Mouse (Mus musculus) thymus, postnatal 14 days (tissue): ENCODE data around the gene Ptprd.

Experiments
- DNase-seq: peaks from one replicate; pipeline ENCODE4 v3.0.0; 2021

Gene Ptprd

GRCm38 (mm10) chr4:76566006-76566405, 1645.8 kb downstream of the Ptprd start:
- no peak for DNase-seq

- no peak for DNase-seq
Observed at GRCm38 (mm10) chr4:76541769-76542168, 1670.0 kb downstream of the Ptprd start.

- DNase-seq: no peak
Observed at GRCm38 (mm10) chr4:76532926-76533325, 1678.8 kb downstream of the Ptprd start.

GRCm38 (mm10) chr4:76525281-76525680, 1686.5 kb downstream of the Ptprd start:
- no peak for DNase-seq

GRCm38 (mm10) chr4:76503279-76503601, 1708.5 kb downstream of the Ptprd start:
- DNase-seq: no peak

- DNase-seq: no peak
Observed at GRCm38 (mm10) chr4:76502575-76503278, 1709.0 kb downstream of the Ptprd start.

- DNase-seq: no peak
Observed at GRCm38 (mm10) chr4:76485848-76486247, 1725.9 kb downstream of the Ptprd start.

- no peak for DNase-seq
Observed at GRCm38 (mm10) chr4:76468366-76469100, 1743.2 kb downstream of the Ptprd start.

GRCm38 (mm10) chr4:76464682-76465081, 1747.1 kb downstream of the Ptprd start:
- no peak for DNase-seq

- no peak for DNase-seq
Observed at GRCm38 (mm10) chr4:76461336-76461735, 1750.4 kb downstream of the Ptprd start.

GRCm38 (mm10) chr4:76460556-76460955, 1751.2 kb downstream of the Ptprd start:
- no peak for DNase-seq

GRCm38 (mm10) chr4:76459621-76460020, 1752.1 kb downstream of the Ptprd start:
- DNase-seq: no peak

- no peak for DNase-seq
Observed at GRCm38 (mm10) chr4:76452286-76452685, 1759.5 kb downstream of the Ptprd start.

- DNase-seq: no peak
Observed at GRCm38 (mm10) chr4:76451019-76451552, 1760.7 kb downstream of the Ptprd start.

- DNase-seq: no peak
Observed at GRCm38 (mm10) chr4:76450351-76451018, 1761.3 kb downstream of the Ptprd start.

- no peak for DNase-seq
Observed at GRCm38 (mm10) chr4:76449466-76450350, 1762.1 kb downstream of the Ptprd start.

- DNase-seq: no peak
Observed at GRCm38 (mm10) chr4:76448678-76449465, 1762.9 kb downstream of the Ptprd start.

- DNase-seq: no peak
Observed at GRCm38 (mm10) chr4:76447396-76447795, 1764.4 kb downstream of the Ptprd start.

- DNase-seq: no peak
Observed at GRCm38 (mm10) chr4:76444778-76445177, 1767.0 kb downstream of the Ptprd start.

GRCm38 (mm10) chr4:76443553-76443952, 1768.2 kb downstream of the Ptprd start:
- DNase-seq: no peak

- DNase-seq: no peak
Observed at GRCm38 (mm10) chr4:76440791-76441364, 1770.9 kb downstream of the Ptprd start.
